Mouse (Mus musculus) midbrain, embryonic 14.5 days (tissue): ENCODE measurements at regions not wholly inside any gene's neighbourhood (a gene's known extent, or its start where the extent isn't known, plus 50 kb on each side); places are given as distances from the start of the nearest gene placed in this dataset.

ENCODE experiments used
- ATAC-seq: fragments of 200-750 bp; cut with Nextera tagmentation; 2 replicates; pipeline ENCODE4 v1.8.0; 2017; ENCODE audit warnings: moderate number of reproducible peaks, moderate library complexity; ENCODE audit not compliant: low FRiP score, low TSS enrichment
- DNase-seq: peaks from one replicate; pipeline ENCODE4 v3.0.0-alpha.2; 2015
- H3K27ac ChIP-seq: fragments of 300-500 bp; sonication (generic); replicated peaks from 2 replicates; pipeline ENCODE4 v1.5.1; 2014; ENCODE audit warnings: mild to moderate bottlenecking, low read depth, low read length, moderate library complexity
- H3K27me3 ChIP-seq: fragments of 300-500 bp; sonication (generic); 2 replicates; pipeline ENCODE4 v1.6.1; 2014; ENCODE audit warnings: low read length, control low read depth, mixed read lengths; ENCODE audit not compliant: control insufficient read depth, insufficient read depth
- H3K36me3 ChIP-seq: fragments of 300-500 bp; sonication (generic); 2 replicates; pipeline ENCODE4 v1.6.1; 2014; ENCODE audit warnings: low read length, control low read depth; ENCODE audit not compliant: control insufficient read depth, insufficient read depth
- H3K4me1 ChIP-seq: fragments of 300-500 bp; sonication (generic); 2 replicates; pipeline ENCODE4 v1.6.1; 2014; ENCODE audit warnings: mild to moderate bottlenecking, antibody characterized with exemption, low read length, control low read depth; ENCODE audit not compliant: control insufficient read depth, insufficient read depth
- H3K4me2 ChIP-seq: fragments of 300-500 bp; sonication (generic); 2 replicates; pipeline ENCODE4 v1.6.1; 2014; ENCODE audit warnings: mild to moderate bottlenecking, low read length, moderate library complexity
- H3K4me3 ChIP-seq: fragments of 300-500 bp; sonication (generic); replicated peaks from 2 replicates; pipeline ENCODE4 v1.5.1; 2014; ENCODE audit warnings: low read depth, low read length
- H3K9ac ChIP-seq: fragments of 300-500 bp; sonication (generic); replicated peaks from 2 replicates; pipeline ENCODE4 v1.6.1; 2014; ENCODE audit warnings: mild to moderate bottlenecking, low read length, moderate library complexity
- H3K9me3 ChIP-seq: fragments of 300-500 bp; sonication (generic); 2 replicates; pipeline ENCODE4 v1.6.1; 2016; ENCODE audit warnings: low read length, control low read depth, mixed read lengths; ENCODE audit not compliant: control insufficient read depth
- WGBS: fragments of 180-500 bp; shearing (Covaris S2); extraction: QIAGEN DNeasy Blood & Tissue Kit; methylation state at CpG from one replicate; pipeline ENCODE4 v1.1.7; 2014; 5-methylcytosine and 5-hydroxymethylcytosine counted together

DNA sequence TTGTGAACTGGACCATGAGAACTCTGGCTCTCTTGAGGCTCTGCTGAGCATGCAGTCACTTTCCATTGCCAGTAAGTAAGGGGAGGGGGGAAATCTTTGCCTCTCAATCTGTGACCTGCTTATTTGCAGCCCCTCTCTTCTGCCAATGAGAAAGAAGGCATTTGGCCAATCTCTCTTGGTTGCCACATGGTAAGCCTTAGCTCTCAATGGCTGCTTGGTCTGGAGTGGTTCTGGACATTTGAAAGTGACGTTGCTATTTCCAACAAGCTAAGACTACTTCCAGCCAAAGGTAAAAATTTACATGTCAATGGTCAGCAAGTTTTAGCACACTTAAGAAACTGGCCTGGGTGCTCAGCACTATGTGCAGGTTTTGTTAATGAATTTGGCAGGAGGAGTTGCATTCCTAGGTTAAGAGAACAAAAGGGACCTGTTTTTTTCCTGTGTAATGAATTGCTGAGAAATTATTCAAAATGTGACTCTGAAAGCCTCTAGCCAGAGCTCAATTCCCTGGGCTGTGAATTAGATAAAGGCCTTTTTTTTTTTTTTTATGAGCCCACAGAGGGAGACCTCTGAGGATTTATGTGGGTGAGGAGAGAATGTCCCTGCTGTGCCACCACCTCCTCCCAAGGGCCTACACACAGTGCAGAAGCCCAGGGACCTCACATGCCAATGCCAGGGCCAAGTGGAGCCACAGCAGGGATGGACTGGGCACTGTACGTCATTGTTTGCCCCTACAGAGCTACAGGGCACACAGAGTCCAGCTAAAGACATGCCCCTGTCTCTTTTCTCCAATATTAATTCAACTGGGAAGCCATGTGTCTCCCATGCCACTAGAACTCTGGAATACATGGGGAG is 108.0 kb upstream of the Peli2 start:
- H3K27ac ChIP-seq: no peak overlapping the region
- no peak overlapping the region for H3K4me3 ChIP-seq
- ATAC-seq: no peak
- H3K9ac ChIP-seq: no peak overlapping the region
- H3K27me3 ChIP-seq: no peaks in the 10 kb centered on the region
- no peak overlapping the region for H3K4me2 ChIP-seq
- H3K4me1 ChIP-seq: no peaks in the 10 kb centered on the region
- no peaks in the 10 kb centered on the region for H3K36me3 ChIP-seq
- no peaks in the 10 kb centered on the region for H3K9me3 ChIP-seq
- no peak for DNase-seq
- WGBS: 43% methylated on average over 2 of the region's 2 CpGs

DNA sequence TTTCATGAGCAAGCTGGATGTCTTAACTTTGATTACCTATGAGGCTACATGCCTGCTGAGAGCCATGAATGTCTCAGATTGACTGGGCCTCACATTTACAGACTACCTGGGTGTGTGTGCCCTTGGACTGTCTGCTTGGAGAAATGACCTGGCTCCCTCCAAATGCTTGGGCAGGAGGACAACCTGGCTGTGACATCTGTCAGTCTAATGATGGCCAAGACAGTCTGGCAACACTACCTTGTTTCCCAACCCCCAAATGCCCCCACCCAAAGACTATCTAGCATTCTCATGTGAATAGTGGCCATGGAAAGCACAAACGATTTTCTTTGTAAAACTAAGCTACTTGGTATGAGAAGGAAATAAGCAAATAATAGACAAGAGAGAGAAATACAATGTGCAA is 107.2 kb upstream of the Peli2 start:
- H3K4me3 ChIP-seq: no peak overlapping the region
- no peak overlapping the region for H3K27ac ChIP-seq
- H3K9me3 ChIP-seq: no peaks in the 10 kb centered on the region
- no peaks in the 10 kb centered on the region for H3K27me3 ChIP-seq
- H3K4me2 ChIP-seq: no peak overlapping the region
- H3K36me3 ChIP-seq: no peaks in the 10 kb centered on the region
- 91% methylated on average over 1 of the region's 1 CpGs for WGBS
- DNase-seq: no peak
- ATAC-seq: no peak
- no peak overlapping the region for H3K9ac ChIP-seq
- no peaks in the 10 kb centered on the region for H3K4me1 ChIP-seq

DNA sequence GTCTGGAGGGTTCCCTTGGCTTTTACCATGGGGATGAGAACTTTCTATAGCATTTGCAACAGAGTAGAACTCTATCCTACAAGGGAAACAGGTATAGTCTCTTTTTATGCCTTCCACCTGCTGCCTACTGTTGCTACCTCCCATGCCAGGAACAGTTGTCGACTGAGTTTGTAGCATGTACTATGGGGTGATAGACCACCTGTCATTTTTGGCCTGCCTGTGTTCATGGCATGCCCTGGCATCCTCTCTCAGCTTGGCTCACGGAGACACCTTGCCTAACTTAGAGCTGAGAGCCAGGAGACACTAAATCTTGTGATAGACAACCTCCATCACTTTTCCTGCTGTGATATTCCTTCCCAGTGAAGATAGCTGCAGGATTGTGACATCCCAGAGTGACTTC is 105.8 kb upstream of the Peli2 start:
- no peak for DNase-seq
- no peak overlapping the region for H3K4me3 ChIP-seq
- no peaks in the 10 kb centered on the region for H3K9me3 ChIP-seq
- no peak overlapping the region for H3K4me2 ChIP-seq
- no peak for ATAC-seq
- 79% methylated on average over 2 of the region's 2 CpGs for WGBS
- H3K4me1 ChIP-seq: no peaks in the 10 kb centered on the region
- no peak overlapping the region for H3K9ac ChIP-seq
- no peak overlapping the region for H3K27ac ChIP-seq
- H3K36me3 ChIP-seq: no peaks in the 10 kb centered on the region
- H3K27me3 ChIP-seq: no peaks in the 10 kb centered on the region

DNA sequence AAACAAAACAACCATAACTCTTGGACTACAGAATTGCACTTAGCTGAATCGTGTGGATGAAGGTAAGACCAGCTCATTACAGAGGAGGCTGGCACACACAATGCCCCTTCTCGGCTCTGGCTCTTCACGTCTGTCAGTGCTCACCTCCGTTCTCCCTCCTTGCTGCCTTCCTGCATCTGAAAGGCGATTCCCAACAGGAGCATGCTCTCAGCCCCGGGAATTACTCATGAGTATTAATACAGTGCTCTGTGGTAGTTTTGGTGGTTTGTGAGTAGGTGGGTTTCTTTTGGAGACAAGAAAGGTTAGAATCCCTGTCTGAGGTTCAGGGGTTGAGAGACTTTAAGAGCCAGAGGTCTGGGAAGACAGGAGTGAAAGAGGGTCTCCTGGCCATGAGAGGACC is 102.7 kb upstream of the Peli2 start:
- H3K9ac ChIP-seq: no peak overlapping the region
- H3K4me1 ChIP-seq: no peaks in the 10 kb centered on the region
- H3K36me3 ChIP-seq: no peaks in the 10 kb centered on the region
- no peak overlapping the region for H3K4me3 ChIP-seq
- H3K4me2 ChIP-seq: no peak overlapping the region
- WGBS: 90% methylated on average over 6 of the region's 6 CpGs
- H3K27me3 ChIP-seq: no peaks in the 10 kb centered on the region
- ATAC-seq: no peak
- no peak for DNase-seq
- no peaks in the 10 kb centered on the region for H3K9me3 ChIP-seq
- H3K27ac ChIP-seq: no peak overlapping the region

DNA sequence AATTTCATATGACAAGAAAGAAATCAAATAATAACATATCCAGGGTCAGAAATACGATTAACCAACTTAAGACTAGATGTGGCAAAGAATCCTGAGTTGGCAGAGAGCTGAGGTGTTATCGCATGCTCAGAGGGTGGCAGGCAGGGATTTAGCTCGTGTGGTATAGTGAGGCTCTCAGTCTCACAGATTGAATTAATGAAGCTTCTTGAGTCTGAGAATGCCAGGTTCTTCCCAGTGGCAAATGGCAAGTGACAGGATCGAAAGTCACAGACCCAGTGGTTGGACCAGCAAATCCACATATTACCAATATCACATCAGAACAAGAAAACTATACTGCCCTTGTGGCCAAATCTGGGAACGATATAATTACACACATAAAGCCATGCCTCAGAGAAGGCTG is 101.3 kb upstream of the Peli2 start:
- Histone ChIP-seq H3K27me3 (no peaks in the 10 kb centered on the region), H3K9ac (no peak overlapping the region)
- WGBS: 77% methylated on average over 5 of the region's 5 CpGs

DNA sequence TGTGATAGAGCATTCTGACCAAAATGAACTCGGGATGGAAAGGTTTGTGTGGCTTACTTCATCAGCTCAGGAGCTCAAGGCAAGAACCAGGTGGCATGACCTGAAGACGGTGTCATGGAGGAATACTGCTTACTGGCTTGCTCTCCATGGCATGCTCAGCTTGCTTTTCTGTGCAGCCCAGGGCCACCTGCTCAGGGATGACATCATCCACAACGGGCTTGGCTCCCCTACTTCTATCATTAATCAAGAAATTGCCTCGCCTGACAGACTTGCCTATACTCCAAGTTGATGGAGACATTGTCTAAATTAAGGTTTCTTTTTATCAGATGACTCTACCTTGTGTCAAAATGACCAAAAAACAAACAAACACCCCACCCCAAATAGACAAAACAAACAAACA is 98.4 kb upstream of the Peli2 start:
- Histone ChIP-seq H3K4me2 (no peak overlapping the region), H3K36me3 (no peaks in the 10 kb centered on the region), H3K27ac (no peak overlapping the region), H3K4me3 (no peak overlapping the region), H3K27me3 (no peaks in the 10 kb centered on the region), H3K9me3 (no peaks in the 10 kb centered on the region), H3K4me1 (no peaks in the 10 kb centered on the region), H3K9ac (no peak overlapping the region)
- DNase-seq (no peak), ATAC-seq (no peak)
- 87% methylated on average over 4 of the region's 4 CpGs for WGBS

More for the DNA sequence above, 101.3 kb upstream of the Peli2 start:
- H3K9me3 ChIP-seq: no peaks in the 10 kb centered on the region
- H3K27ac ChIP-seq: no peak overlapping the region
- H3K36me3 ChIP-seq: no peaks in the 10 kb centered on the region
- no peaks in the 10 kb centered on the region for H3K4me1 ChIP-seq
- ATAC-seq (no peak), DNase-seq (no peak)
- H3K4me3 ChIP-seq: no peak overlapping the region
- H3K4me2 ChIP-seq: no peak overlapping the region

DNA sequence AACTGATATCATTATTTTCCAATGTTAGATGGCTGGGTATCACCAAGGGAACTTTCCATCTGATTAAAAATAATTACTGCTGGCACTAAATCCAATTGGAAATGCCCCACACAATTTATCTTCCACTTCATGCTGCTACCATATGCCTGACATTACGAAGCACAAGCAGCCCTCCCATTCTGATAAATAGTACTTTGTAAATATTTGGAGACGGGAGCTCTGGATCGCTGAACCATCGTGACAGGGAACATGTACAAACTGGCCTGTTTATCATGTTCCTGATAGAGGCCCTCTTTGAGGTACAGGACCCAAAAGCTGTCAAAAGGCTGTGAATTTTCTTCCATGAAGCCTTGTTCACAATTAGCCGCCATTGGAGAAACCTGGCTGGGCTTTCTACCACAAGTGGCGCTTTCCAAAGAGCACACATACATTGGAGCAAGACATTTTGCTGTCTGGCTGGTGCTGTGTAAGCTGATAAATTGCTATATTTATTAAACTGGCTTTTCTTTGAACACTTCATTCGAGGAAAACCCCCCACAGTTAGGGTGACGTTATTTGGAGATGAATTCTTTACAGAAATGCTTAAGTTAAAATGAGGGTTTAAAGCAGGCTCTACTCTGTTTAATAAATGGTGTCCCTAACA is 96.5 kb upstream of the Peli2 start:
- Histone ChIP-seq H3K36me3 (no peaks in the 10 kb centered on the region), H3K27me3 (no peaks in the 10 kb centered on the region), H3K4me1 (no peaks in the 10 kb centered on the region), H3K4me2 (no peak overlapping the region), H3K9ac (no peak overlapping the region), H3K27ac (no peak overlapping the region), H3K4me3 (no peak overlapping the region), H3K9me3 (no peaks in the 10 kb centered on the region)
- WGBS: 81% methylated on average over 8 of the region's 8 CpGs
- no peak for ATAC-seq
- DNase-seq: no peak

DNA sequence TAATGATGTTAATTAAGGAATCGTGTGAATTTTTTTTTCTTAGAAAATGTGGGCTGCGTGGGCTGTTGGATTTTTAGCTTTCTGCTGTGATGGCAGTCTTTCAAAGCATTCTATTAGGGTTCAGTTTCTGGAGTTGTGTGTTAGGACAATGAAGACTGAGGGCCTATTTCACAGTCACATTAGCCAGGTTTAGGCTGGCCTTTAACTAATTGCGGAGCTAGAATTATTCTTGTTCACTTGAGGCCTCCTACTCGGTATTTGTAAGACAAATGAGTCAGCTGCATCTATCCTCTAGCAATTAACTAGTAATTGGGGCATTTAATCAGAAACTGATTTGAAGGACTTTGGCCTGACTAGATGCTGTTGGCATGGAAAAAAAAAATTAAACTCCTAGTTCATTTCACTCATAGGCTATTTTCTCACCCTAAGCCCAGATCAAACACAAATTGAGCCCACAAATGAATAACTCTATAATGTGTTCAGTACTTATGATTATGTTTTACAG is 81.3 kb upstream of the Peli2 start:
- no peak overlapping the region for H3K9ac ChIP-seq

DNA sequence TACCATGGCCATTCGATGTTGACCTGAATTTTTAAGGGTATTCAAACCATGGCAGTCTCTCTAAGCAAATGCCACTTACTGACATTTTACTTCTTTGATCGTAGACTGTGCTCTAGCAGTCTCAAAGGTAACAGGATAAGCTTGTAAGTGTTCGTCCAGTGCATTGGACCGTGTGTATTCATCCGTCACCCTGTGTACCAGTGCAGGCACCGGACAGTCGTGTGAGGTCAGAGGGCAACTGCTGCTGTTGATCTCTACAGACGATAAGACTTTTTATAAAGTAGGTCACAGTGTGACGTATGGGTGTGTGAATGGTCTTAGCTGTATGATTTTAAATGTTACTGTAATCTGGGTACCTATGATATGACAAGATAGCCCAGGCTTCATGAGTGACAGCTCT is 74.5 kb upstream of the Peli2 start:
- Histone ChIP-seq H3K4me1 (no peaks in the 10 kb centered on the region), H3K27me3 (no peaks in the 10 kb centered on the region), H3K9me3 (no peaks in the 10 kb centered on the region), H3K27ac (no peak overlapping the region), H3K4me2 (no peak overlapping the region), H3K36me3 (no peaks in the 10 kb centered on the region), H3K9ac (no peak overlapping the region), H3K4me3 (no peak overlapping the region)
- ATAC-seq: no peak
- 78% methylated on average over 9 of the region's 9 CpGs for WGBS
- no peak for DNase-seq

More for the DNA sequence above, 81.3 kb upstream of the Peli2 start:
- WGBS: 88% methylated on average over 4 of the region's 4 CpGs
- Histone ChIP-seq H3K27ac (no peak overlapping the region), H3K4me3 (no peak overlapping the region), H3K4me1 (no peaks in the 10 kb centered on the region), H3K9me3 (no peaks in the 10 kb centered on the region), H3K4me2 (no peak overlapping the region), H3K27me3 (no peaks in the 10 kb centered on the region), H3K36me3 (no peaks in the 10 kb centered on the region)
- ATAC-seq: no peak
- DNase-seq: no peak
